Mouse (Mus musculus) hindbrain, postnatal 0 days (tissue): ENCODE results near the gene Plxnb1. TPM values are rescaled to one million over a fixed set of nuclear protein-coding genes. Genes with fewer than 3 reads are reported as not detected.

Source experiments
- ATAC-seq: fragments of 200-750 bp; cut with Nextera tagmentation; 2 replicates; pipeline ENCODE4 v1.8.0; 2017; ENCODE audit warnings: mild to moderate bottlenecking, moderate TSS enrichment, moderate library complexity
- DNase-seq: peaks from one replicate; pipeline ENCODE4 v3.0.0-alpha.2; 2015; ENCODE audit warnings: low spot score
- H3K27ac ChIP-seq: fragments of 300-500 bp; sonication (generic); 2 replicates; pipeline ENCODE4 v1.5.1; 2014; ENCODE audit warnings: mild to moderate bottlenecking
- H3K27me3 ChIP-seq: fragments of 300-500 bp; sonication (generic); 2 replicates; pipeline ENCODE4 v1.6.1; 2014; ENCODE audit warnings: low read length, mixed read lengths; ENCODE audit not compliant: insufficient read depth
- H3K36me3 ChIP-seq: fragments of 300-500 bp; sonication (generic); 2 replicates; pipeline ENCODE4 v1.6.1; 2014; ENCODE audit warnings: low read length, mixed read lengths; ENCODE audit not compliant: insufficient read depth
- H3K4me1 ChIP-seq: fragments of 300-500 bp; sonication (generic); 2 replicates; pipeline ENCODE4 v1.6.1; 2014; ENCODE audit warnings: antibody characterized with exemption, low read length, mixed read lengths; ENCODE audit not compliant: insufficient read depth
- H3K4me2 ChIP-seq: fragments of 300-500 bp; sonication (generic); 2 replicates; pipeline ENCODE4 v1.6.1; 2014; ENCODE audit warnings: low read depth, mild to moderate bottlenecking, low read length, moderate library complexity, mixed read lengths
- H3K4me3 ChIP-seq: fragments of 300-500 bp; sonication (generic); 2 replicates; pipeline ENCODE4 v1.5.1; 2014; ENCODE audit warnings: low read length
- H3K9ac ChIP-seq: fragments of 300-500 bp; sonication (generic); replicated peaks from 2 replicates; pipeline ENCODE4 v1.6.1; 2014; ENCODE audit warnings: mild to moderate bottlenecking, low read length, moderate library complexity, mixed read lengths
- H3K9me3 ChIP-seq: fragments of 300-500 bp; sonication (generic); 2 replicates; pipeline ENCODE4 v1.6.1; 2016; ENCODE audit warnings: low read length, mixed read lengths
- CTCF ChIP-seq: IDR thresholded peaks from 2 replicates; pipeline ENCODE4 v1.5.1; 2016; ENCODE audit warnings: antibody characterized with exemption, control low read depth, low read depth
- WGBS: fragments of 180-500 bp; shearing (Covaris S2); extraction: QIAGEN DNeasy Blood & Tissue Kit; methylation state at CpG from one replicate; pipeline ENCODE4 v1.1.7; 2014; 5-methylcytosine and 5-hydroxymethylcytosine counted together
- polyA plus RNA-seq: library from polyadenylated mRNA; unstranded; fragments of >200 nt; fragmentation: Nextera tagmentation; extraction: Ambion mirVana; gene quantifications from 2 replicates; pipeline ENCODE4 v1.2.1, GENCODE M21; 2015
- total RNA-seq: library from RNA; depleted of rRNA; stranded (reverse); fragments of >200 nt; gene quantifications from 2 replicates; pipeline ENCODE4 v1.2.3, GENCODE M21; 2014

The Plxnb1 gene
- total and polyA plus RNA-seq, 2 experiments from 2014 or later, result 11.2 to 82.3 TPM

DNA sequence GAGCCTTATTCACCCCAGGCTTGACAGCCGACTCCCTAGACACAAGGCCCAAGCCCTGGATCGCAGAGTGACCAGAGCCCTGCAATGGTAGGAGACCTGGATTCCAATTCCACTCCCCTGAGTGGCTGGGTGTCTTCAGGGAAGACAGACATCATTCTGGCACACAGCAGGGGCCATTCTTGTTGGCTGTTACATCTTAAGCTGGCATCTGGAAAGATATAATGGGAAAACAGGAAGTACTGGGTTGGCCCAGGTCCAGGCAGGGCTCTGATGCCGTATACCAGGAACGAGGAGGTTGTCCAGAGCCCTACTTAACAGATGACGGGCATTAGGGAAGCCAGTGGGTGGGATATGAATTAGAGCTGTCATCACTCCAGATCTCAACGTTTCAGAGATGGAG lies 28.1 kb downstream of the Plxnb1 start:
- 47% methylated on average over 6 of the region's 6 CpGs for WGBS

DNA sequence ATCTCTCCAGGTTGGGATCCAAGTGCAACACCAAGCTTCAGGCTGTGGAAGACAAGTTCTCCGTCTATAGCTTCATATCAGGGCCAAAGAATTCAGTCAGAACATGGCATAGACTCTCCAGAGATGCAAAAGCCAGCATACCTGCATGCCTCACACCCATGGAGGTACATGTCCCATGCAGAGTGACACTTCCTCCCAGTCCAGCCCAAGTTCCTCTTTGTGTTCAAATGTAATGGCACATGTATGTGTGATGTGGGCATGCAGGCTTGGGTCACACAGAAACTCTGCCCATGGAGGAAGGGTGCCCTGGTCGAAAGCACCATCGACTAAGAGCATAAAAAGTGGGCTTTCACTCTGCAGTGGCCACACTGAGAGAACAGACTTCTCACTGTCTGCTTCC lies 29.0 kb downstream of the Plxnb1 start:
- TF ChIP-seq CTCF, result no peak
- H3K4me1 ChIP-seq, result no peaks in the 10 kb centered on the region
- no peak overlapping the region for H3K4me3 ChIP-seq
- DNase-seq (no peak), ATAC-seq (no peak)
- no peak overlapping the region for H3K4me2 ChIP-seq
- no peaks in the 10 kb centered on the region for H3K9me3 ChIP-seq
- WGBS, result 94% methylated on average over 3 of the region's 3 CpGs
- H3K9ac ChIP-seq, result no peak overlapping the region
- 0 out of 2 replicates have a peak, but pooled peaks cover 1% of the 10 kb centered on the region for H3K36me3 ChIP-seq
- H3K27me3 ChIP-seq, result no peaks in the 10 kb centered on the region
- no peak overlapping the region for H3K27ac ChIP-seq

More for the DNA sequence above, 28.1 kb downstream of the Plxnb1 start:
- ATAC-seq (peak; percentile 41; the same call in 1 of the 2 replicates), DNase-seq (peak; percentile 13)
- H3K4me2 ChIP-seq, result no peak overlapping the region
- no peaks in the 10 kb centered on the region for H3K27me3 ChIP-seq
- no peaks in the 10 kb centered on the region for H3K9me3 ChIP-seq
- no peaks in the 10 kb centered on the region for H3K4me1 ChIP-seq
- peaks cover 10% of the 10 kb centered on the region; the same call in 1 of the 2 replicates for H3K36me3 ChIP-seq
- no peak for TF ChIP-seq CTCF
- no peak overlapping the region for H3K9ac ChIP-seq
- no peak overlapping the region for H3K27ac ChIP-seq
- no peak overlapping the region for H3K4me3 ChIP-seq

DNA sequence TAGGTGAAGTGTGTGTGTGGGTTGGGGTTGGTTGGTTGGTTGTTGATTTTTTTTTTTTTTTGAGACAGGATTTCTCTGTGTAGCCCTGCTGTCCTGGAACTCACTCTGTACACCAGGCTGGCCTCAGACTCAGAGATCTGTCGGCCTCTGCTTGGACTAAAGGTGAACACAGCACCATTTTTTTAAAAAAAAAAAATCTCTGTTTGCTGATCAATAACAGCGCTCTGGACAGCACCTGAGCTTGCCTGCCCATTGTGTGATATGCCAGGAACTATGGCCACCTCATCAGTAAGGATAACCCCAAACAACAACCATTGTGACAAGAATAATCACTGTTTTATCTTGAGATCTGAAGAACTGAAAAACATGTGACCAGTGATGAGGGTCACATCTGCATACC lies 29.9 kb downstream of the Plxnb1 start:
- TF ChIP-seq CTCF, result no peak
- WGBS, result 81% methylated on average over 2 of the region's 2 CpGs
- H3K4me1 ChIP-seq, result no peaks in the 10 kb centered on the region

DNA sequence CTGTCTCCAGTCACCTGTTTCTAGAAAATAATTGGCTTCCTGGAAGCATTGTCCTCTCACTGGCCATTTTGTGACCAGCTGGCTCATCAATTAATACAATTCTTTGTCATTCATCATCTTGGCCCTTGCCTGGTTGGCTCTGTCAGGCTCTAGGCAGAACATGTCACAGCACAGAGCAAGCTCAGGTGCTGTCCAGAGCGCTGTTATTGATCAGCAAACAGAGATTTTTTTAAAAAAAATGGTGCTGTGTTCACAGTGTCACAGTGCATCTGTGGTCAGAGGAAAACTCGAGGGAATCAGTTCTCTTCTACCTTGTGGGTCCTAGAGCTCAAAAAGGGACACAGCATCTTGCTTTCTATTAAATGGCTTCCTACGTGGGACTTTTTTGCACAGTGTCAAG lies 30.3 kb downstream of the Plxnb1 start:
- H3K27me3 ChIP-seq, result no peaks in the 10 kb centered on the region
- no peaks in the 10 kb centered on the region for H3K4me1 ChIP-seq
- H3K36me3 ChIP-seq, result no peaks in the 10 kb centered on the region
- no peak overlapping the region for H3K4me2 ChIP-seq
- no peak overlapping the region for H3K9ac ChIP-seq
- H3K4me3 ChIP-seq, result no peak overlapping the region
- H3K27ac ChIP-seq, result no peak overlapping the region
- 64% methylated on average over 3 of the region's 3 CpGs for WGBS
- ATAC-seq (no peak), DNase-seq (no peak)
- H3K9me3 ChIP-seq, result no peaks in the 10 kb centered on the region
- no peak for TF ChIP-seq CTCF

More for the DNA sequence above, 29.9 kb downstream of the Plxnb1 start:
- Histone ChIP-seq H3K9me3 (no peaks in the 10 kb centered on the region), H3K27ac (no peak overlapping the region), H3K9ac (no peak overlapping the region), H3K27me3 (no peaks in the 10 kb centered on the region), H3K36me3 (no peaks in the 10 kb centered on the region), H3K4me3 (no peak overlapping the region), H3K4me2 (no peak overlapping the region)
- DNase-seq, result no peak
- no peak for ATAC-seq

DNA sequence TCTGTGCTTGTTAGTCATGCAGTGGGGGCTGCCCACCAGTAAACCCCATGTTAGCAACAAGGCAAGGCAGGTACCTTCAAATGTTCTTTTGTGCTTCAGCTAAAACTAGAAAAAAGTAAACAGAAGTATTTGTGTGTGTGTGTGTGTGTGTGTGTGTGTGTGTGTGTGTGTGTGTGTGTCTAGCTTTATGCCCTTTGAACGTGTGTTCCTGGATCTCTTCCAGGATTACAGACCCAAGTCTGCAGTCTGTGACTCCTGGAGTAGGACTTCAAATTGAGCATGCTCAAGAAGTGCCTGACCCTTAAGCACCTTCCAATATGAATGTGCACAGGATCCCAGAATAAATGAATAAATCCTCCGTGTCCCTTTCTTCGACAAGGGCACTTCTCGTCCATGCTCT lies 31.9 kb downstream of the Plxnb1 start:
- H3K9me3 ChIP-seq, result no peaks in the 10 kb centered on the region
- no peak overlapping the region for H3K4me2 ChIP-seq
- DNase-seq (no peak), ATAC-seq (no peak)
- no peaks in the 10 kb centered on the region for H3K4me1 ChIP-seq
- H3K27ac ChIP-seq, result no peak overlapping the region
- H3K36me3 ChIP-seq, result no peaks in the 10 kb centered on the region
- no peak for TF ChIP-seq CTCF
- 80% methylated on average over 4 of the region's 4 CpGs for WGBS
- no peak overlapping the region for H3K4me3 ChIP-seq
- H3K9ac ChIP-seq, result no peak overlapping the region
- H3K27me3 ChIP-seq, result no peaks in the 10 kb centered on the region

DNA sequence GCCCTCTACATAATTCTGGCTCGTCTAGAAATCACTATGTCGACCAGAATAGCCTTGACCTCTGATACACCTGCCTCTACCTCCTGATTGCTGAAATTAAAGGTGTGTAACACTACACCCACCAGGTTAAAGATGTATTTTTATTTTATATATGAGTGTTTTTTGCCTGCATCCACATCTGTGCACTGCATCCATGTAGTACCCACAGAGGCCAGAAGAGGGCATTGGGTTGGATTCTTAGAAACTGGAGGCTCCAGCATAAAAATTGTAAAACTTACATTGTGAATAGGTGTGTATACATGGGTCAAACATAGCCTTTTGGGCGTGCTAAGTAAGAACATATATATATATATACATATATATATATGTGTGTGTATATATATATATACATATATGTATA lies 33.0 kb downstream of the Plxnb1 start:
- H3K9ac ChIP-seq, result no peak overlapping the region
- DNase-seq, result peak; percentile 52
- no peak overlapping the region for H3K4me2 ChIP-seq
- H3K27ac ChIP-seq, result no peak overlapping the region
- no peaks in the 10 kb centered on the region for H3K27me3 ChIP-seq
- H3K4me1 ChIP-seq, result no peaks in the 10 kb centered on the region
- no peak overlapping the region for H3K4me3 ChIP-seq
- ATAC-seq, result no peak
- no peaks in the 10 kb centered on the region for H3K36me3 ChIP-seq
- 57% methylated on average over 3 of the region's 3 CpGs for WGBS
- H3K9me3 ChIP-seq, result no peaks in the 10 kb centered on the region
- peak; percentile 63 for TF ChIP-seq CTCF

DNA sequence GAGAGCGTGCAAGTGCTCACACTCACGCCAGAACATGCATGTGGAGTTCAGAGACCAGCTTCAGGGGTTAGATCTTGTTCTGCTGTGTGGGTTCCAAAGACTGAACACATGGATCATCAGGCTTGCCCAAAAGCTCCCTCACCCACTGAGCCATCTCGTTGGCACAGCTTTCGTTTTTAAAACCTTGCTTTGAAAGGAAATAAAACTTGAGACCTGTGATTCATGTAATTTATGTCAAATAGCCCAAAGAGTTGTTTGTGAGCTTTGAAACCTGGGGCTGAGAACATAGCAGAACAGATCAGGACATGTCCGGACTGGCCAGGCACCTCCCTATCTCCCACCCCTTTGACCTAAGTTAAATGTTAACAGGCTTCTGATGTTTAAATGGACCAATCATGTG lies 34.9 kb downstream of the Plxnb1 start:
- TF ChIP-seq CTCF, result no peak
- Histone ChIP-seq H3K27ac (no peak overlapping the region), H3K4me1 (no peaks in the 10 kb centered on the region), H3K36me3 (no peaks in the 10 kb centered on the region), H3K9me3 (no peaks in the 10 kb centered on the region), H3K27me3 (no peaks in the 10 kb centered on the region), H3K4me3 (no peak overlapping the region), H3K9ac (no peak overlapping the region), H3K4me2 (no peak overlapping the region)
- DNase-seq, result no peak
- ATAC-seq, result no peak
- WGBS, result 88% methylated on average over 5 of the region's 5 CpGs
